In genomic region chr15:99029619-99030584, GRCm38 (mm10) we compare ENCODE assay signal across 8 mouse cellular contexts. TPM values are rescaled to one million over a fixed set of nuclear protein-coding genes. Genes with fewer than 3 reads are reported as not detected.
DNase-seq lines count a peak whose midpoint lies in the region; ATAC-seq and TF ChIP-seq lines count a peak whose summit lies in the region.

TSS of gene Tuba1c (plus strand) at chr15:99029891.

- peak within 1 kb of the TSS; percentile 66 for H3K9ac ChIP-seq in forebrain, embryonic 11.5 days (ENCODE audit: low read length)
- H3K9ac ChIP-seq in lung, postnatal 0 days (replicated peaks; ENCODE audit: low read depth): peak within 1 kb of the TSS; percentile 69

- WGBS in forebrain, embryonic 11.5 days: under 1% methylated on average over 51 of the region's 52 CpGs
- under 1% methylated on average over 52 of the region's 52 CpGs for WGBS in lung, postnatal 0 days

- peak; percentile 97 for DNase-seq in adrenal gland, postnatal 10 days
- peak; percentile 94 for DNase-seq in forebrain, embryonic 11.5 days (ENCODE audit: low spot score)
- DNase-seq in heart, postnatal 36 days: peak; percentile 90 to 92
- DNase-seq in layer of hippocampus, adult 2 months (ENCODE audit: low spot score in 2 of 2): peak in 1 of 2 experiments; percentile 4
- DNase-seq in lung, postnatal 0 days (ENCODE audit: low spot score): peak; percentile 98
- peak; percentile 86 for DNase-seq in ovary, postnatal 10 days (ENCODE audit: low spot score)
- peak; percentile 89 for DNase-seq in urinary bladder, postnatal 10 days (ENCODE audit: low spot score)

- H3K36me3 ChIP-seq in forebrain, embryonic 11.5 days (ENCODE audit: control insufficient read depth, insufficient read depth, low read length): no peaks in the 10 kb centered on the region
- peaks cover 2% of the 10 kb centered on the region; the same call in 1 of the 2 replicates for H3K36me3 ChIP-seq in lung, postnatal 0 days (ENCODE audit: insufficient read depth, low read length)

- H3K4me1 ChIP-seq in forebrain, embryonic 11.5 days (replicated peaks; ENCODE audit: control insufficient read depth, insufficient read depth, low read length): peaks cover 20% of the 10 kb centered on the region
- peaks cover 19% of the 10 kb centered on the region; the same call in 1 of the 2 replicates for H3K4me1 ChIP-seq in lung, postnatal 0 days (ENCODE audit: insufficient read depth, low read depth, low read length)

- intact Hi-C loops in heart, postnatal 36 days (cut with DNase I): no loop called here

- ATAC-seq in CD4-positive, CD25-positive, alpha-beta regulatory T cell, adult 4 months: peak; percentile 84
- ATAC-seq in forebrain, embryonic 11.5 days (replicated peaks; ENCODE audit: low FRiP score): peak; percentile 90
- ATAC-seq in lung, postnatal 0 days: peak; percentile 92

- H3K4me3 ChIP-seq in forebrain, embryonic 11.5 days (ENCODE audit: low read depth, low read length): peak within 1 kb of the TSS; percentile 58
- H3K4me3 ChIP-seq in layer of hippocampus, adult 2 months: peak within 1 kb of the TSS; percentile 45
- peak within 1 kb of the TSS; percentile 63 for H3K4me3 ChIP-seq in lung, postnatal 0 days (ENCODE audit: low read depth, low read length)

- H3K27me3 ChIP-seq in forebrain, embryonic 11.5 days (ENCODE audit: control insufficient read depth, insufficient read depth, low read length): no peaks in the 10 kb centered on the region
- no peaks in the 10 kb centered on the region for H3K27me3 ChIP-seq in lung, postnatal 0 days (replicated peaks; ENCODE audit: insufficient read depth, low read length)

- TF ChIP-seq CTCF in layer of hippocampus, adult 2 months (conservative IDR thresholded peaks at IDR 0.05): no peak
- 0 out of 2 replicates have a peak, but pooled peaks have one; percentile 7 for TF ChIP-seq CTCF in lung, postnatal 0 days (IDR thresholded peaks at IDR 0.05)

- peak; percentile 13; the same call in 1 of the 2 replicates for TF ChIP-seq EP300 in lung, postnatal 0 days (IDR thresholded peaks at IDR 0.05)

- H3K27ac ChIP-seq in forebrain, embryonic 11.5 days (ENCODE audit: low read depth, low read length): peak within 1 kb of the TSS; percentile 31; the same call in 1 of the 2 replicates
- H3K27ac ChIP-seq in layer of hippocampus, adult 2 months: no peak within 1 kb of the TSS
- H3K27ac ChIP-seq in lung, postnatal 0 days (ENCODE audit: low read length): peak within 1 kb of the TSS; percentile 95

- H3K9me3 ChIP-seq in forebrain, embryonic 11.5 days (ENCODE audit: control insufficient read depth, low read length): no peaks in the 10 kb centered on the region
- no peaks in the 10 kb centered on the region for H3K9me3 ChIP-seq in lung, postnatal 0 days (ENCODE audit: low read length)

- H3K4me2 ChIP-seq in forebrain, embryonic 11.5 days (ENCODE audit: low read depth, low read length, severe bottlenecking): peak within 1 kb of the TSS; percentile 65
- H3K4me2 ChIP-seq in lung, postnatal 0 days (replicated peaks; ENCODE audit: low read depth, low read length): peak within 1 kb of the TSS; percentile 92

RNA-seq across cellular contexts. Expression of gene Tuba1c, which starts in this region (rescaled TPM):
- 100 to 1,000 TPM in 1 of 2 experiments, 10 to 100 TPM in 1; 74.6 to 131 TPM for polyA plus RNA-seq in CD4-positive, CD25-positive, alpha-beta regulatory T cell, adult 4 months (2017; shearing (Covaris generic))
- total RNA-seq in adrenal gland, postnatal 10 days (2021): 100 to 1,000 TPM; 144 to 176 TPM
- 142 and 160 TPM in 2 replicates for polyA plus RNA-seq in forebrain, embryonic 11.5 days (2014; fragmentation: Nextera tagmentation; extraction: Ambion mirVana)
- 10 to 100 TPM; 29.7 to 33.9 TPM for total RNA-seq in heart, postnatal 36 days (2021)
- total RNA-seq in layer of hippocampus, adult 2 months (2021): 10 to 100 TPM; 49.6 to 51.1 TPM
- 45.1 and 53.2 TPM in 2 replicates for polyA plus RNA-seq in lung, postnatal 0 days (2015; fragmentation: Nextera tagmentation; extraction: Ambion mirVana)
